Mouse (Mus musculus) heart, postnatal 0 days (tissue): Measurements from ENCODE around the gene Tmem184b. TPM values are rescaled to one million over a fixed set of nuclear protein-coding genes. Genes with fewer than 3 reads are reported as not detected.

Experiments used
- ATAC-seq: fragments of 200-750 bp; cut with Nextera tagmentation; 2 replicates; pipeline ENCODE4 v1.8.0; 2017; ENCODE audit warnings: low read depth, moderate number of reproducible peaks, moderate library complexity; ENCODE audit not compliant: insufficient read depth
- DNase-seq: peaks from one replicate; pipeline ENCODE4 v3.0.0-alpha.2; 2016; ENCODE audit warnings: low spot score
- H3K27ac ChIP-seq: fragments of 300-500 bp; sonication (generic); 2 replicates; pipeline ENCODE4 v1.5.1; 2014; ENCODE audit warnings: low read depth, mild to moderate bottlenecking
- H3K27me3 ChIP-seq: fragments of 300-500 bp; sonication (generic); 2 replicates; pipeline ENCODE4 v1.6.1; 2014; ENCODE audit warnings: low read length, mixed read lengths; ENCODE audit not compliant: control insufficient read depth, insufficient read depth
- H3K36me3 ChIP-seq: fragments of 300-500 bp; sonication (generic); replicated peaks from 2 replicates; pipeline ENCODE4 v1.6.1; 2014; ENCODE audit warnings: low read length, mixed read lengths; ENCODE audit not compliant: control insufficient read depth, insufficient read depth
- H3K4me1 ChIP-seq: fragments of 300-500 bp; sonication (generic); 2 replicates; pipeline ENCODE4 v1.6.1; 2014; ENCODE audit warnings: antibody characterized with exemption; ENCODE audit not compliant: control insufficient read depth, insufficient read depth
- H3K4me2 ChIP-seq: fragments of 300-500 bp; sonication (generic); 2 replicates; pipeline ENCODE4 v1.6.1; 2014; ENCODE audit warnings: low read depth, mild to moderate bottlenecking, low read length, moderate library complexity
- H3K4me3 ChIP-seq: fragments of 300-500 bp; sonication (generic); 2 replicates; pipeline ENCODE4 v1.5.1; 2014; ENCODE audit warnings: low read depth, low read length
- H3K9ac ChIP-seq: fragments of 300-500 bp; sonication (generic); replicated peaks from 2 replicates; pipeline ENCODE4 v1.6.1; 2014; ENCODE audit warnings: low read depth, low read length, mixed read lengths
- H3K9me3 ChIP-seq: fragments of 300-500 bp; sonication (generic); replicated peaks from 2 replicates; pipeline ENCODE4 v1.6.1; 2016; ENCODE audit warnings: low read length; ENCODE audit not compliant: control insufficient read depth
- CTCF ChIP-seq: IDR thresholded peaks from 2 replicates; pipeline ENCODE4 v1.5.1; 2016; ENCODE audit warnings: antibody characterized with exemption, control low read depth, low read depth
- EP300 ChIP-seq: IDR thresholded peaks from 2 replicates; pipeline ENCODE4 v1.6.1; 2016; ENCODE audit warnings: antibody characterized with exemption, low read depth
- WGBS: fragments of 180-500 bp; shearing (Covaris S2); extraction: QIAGEN DNeasy Blood & Tissue Kit; methylation state at CpG from one replicate; pipeline ENCODE4 v1.1.7; 2014; 5-methylcytosine and 5-hydroxymethylcytosine counted together
- polyA plus RNA-seq: library from polyadenylated mRNA; unstranded; fragments of >200 nt; fragmentation: Nextera tagmentation; extraction: Ambion mirVana; gene quantifications from 2 replicates; pipeline ENCODE4 v1.2.1, GENCODE M21; 2015
- total RNA-seq: library from RNA; depleted of rRNA; stranded (reverse); fragments of >200 nt; gene quantifications from 2 replicates; pipeline ENCODE4 v1.2.3, GENCODE M21; 2014; ENCODE audit warnings: low replicate concordance

The Tmem184b gene
- total and polyA plus RNA-seq, 2 experiments from 2014 or later = 31.8 to 70.6 TPM

DNA sequence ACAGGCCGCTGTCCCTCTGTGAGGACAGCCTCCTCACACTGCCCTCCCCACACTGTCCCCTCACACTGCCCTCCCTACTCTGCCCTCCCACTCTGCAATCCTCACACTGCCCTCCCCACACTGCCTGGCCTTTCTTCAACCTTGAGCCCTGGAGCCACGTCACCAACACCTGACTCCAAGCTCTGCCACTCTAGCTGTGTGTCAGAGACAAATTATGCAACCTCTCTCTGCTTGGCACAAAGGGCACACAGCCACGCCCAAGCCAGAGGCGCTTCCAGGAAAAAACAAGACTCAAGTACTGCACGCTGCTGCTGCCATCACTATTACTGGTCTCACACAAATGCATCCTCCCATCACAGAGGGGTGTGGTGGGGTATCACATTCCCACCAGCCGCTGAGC lies 12.9 kb downstream of the Tmem184b start:
- peak overlapping the region; percentile 80 for H3K27ac ChIP-seq
- H3K4me2 ChIP-seq = no peak overlapping the region
- no peak overlapping the region for H3K4me3 ChIP-seq
- no peak overlapping the region for H3K9ac ChIP-seq
- no peaks in the 10 kb centered on the region for H3K36me3 ChIP-seq
- H3K4me1 ChIP-seq = peaks cover 85% of the 10 kb centered on the region
- no peak for DNase-seq
- no peak for TF ChIP-seq EP300
- TF ChIP-seq CTCF = no peak
- H3K9me3 ChIP-seq = no peaks in the 10 kb centered on the region
- 64% methylated on average over 6 of the region's 6 CpGs for WGBS
- no peak; the same call in 1 of the 2 replicates for ATAC-seq
- no peaks in the 10 kb centered on the region for H3K27me3 ChIP-seq

DNA sequence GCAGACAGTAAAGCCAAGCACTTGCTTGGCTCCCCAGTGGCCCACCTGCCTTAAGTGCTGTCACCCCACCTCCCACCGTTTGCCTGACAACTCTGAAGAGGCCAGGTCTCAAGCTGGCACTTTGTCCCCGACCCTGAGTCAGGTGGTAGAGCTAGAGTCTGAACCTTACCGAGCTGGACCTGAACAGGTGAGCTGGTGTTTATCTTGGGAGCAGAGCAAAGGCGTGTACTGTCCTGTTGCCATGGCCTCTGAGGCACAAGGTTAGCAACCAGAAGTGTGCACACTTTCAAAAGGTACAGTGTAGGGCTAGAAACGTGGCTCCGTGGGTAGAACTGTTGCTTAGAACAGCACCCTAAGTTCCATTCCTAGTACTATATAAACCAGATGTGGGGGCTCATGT lies 15.2 kb downstream of the Tmem184b start:
- Histone ChIP-seq H3K27ac (peak overlapping the region; percentile 61; the same call in 1 of the 2 replicates), H3K4me2 (no peak overlapping the region), H3K9ac (no peak overlapping the region; the same call in 1 of the 2 replicates), H3K27me3 (no peaks in the 10 kb centered on the region), H3K4me3 (no peak overlapping the region), H3K4me1 (peaks cover 64% of the 10 kb centered on the region), H3K9me3 (no peaks in the 10 kb centered on the region), H3K36me3 (peaks cover 5% of the 10 kb centered on the region; the same call in 1 of the 2 replicates)
- TF ChIP-seq EP300 = no peak
- no peak for TF ChIP-seq CTCF
- DNase-seq (no peak), ATAC-seq (no peak)
- 65% methylated on average over 6 of the region's 6 CpGs for WGBS

DNA sequence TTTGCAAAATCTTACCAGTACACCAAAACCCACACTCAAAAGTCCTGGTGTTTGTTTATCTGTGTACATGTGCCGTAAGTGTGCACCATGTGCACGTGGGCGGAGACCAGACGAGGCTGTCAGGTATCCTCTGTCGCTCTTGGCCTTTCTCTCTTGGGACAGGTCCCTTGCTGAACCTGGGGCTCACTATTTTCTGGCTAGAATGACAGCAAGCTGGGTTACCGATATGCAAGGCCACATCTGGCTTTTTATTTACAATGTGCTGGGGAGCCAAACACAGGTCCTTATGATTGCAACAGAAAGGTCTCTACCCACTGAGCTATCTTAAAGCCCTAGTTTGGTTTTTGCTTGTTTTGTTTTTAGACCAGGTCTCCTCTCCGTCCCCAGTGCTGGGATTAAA lies 15.8 kb downstream of the Tmem184b start:
- no peak for ATAC-seq
- 76% methylated on average over 7 of the region's 7 CpGs for WGBS
- TF ChIP-seq CTCF (no peak), EP300 (no peak)
- no peak overlapping the region for H3K4me3 ChIP-seq
- H3K27me3 ChIP-seq = no peaks in the 10 kb centered on the region
- no peak for DNase-seq
- peaks cover 8% of the 10 kb centered on the region; the same call in 1 of the 2 replicates for H3K36me3 ChIP-seq
- H3K4me1 ChIP-seq = peaks cover 58% of the 10 kb centered on the region
- no peak overlapping the region for H3K4me2 ChIP-seq
- H3K9ac ChIP-seq = no peak overlapping the region; the same call in 1 of the 2 replicates
- H3K9me3 ChIP-seq = no peaks in the 10 kb centered on the region
- peak overlapping the region; percentile 61 for H3K27ac ChIP-seq

DNA sequence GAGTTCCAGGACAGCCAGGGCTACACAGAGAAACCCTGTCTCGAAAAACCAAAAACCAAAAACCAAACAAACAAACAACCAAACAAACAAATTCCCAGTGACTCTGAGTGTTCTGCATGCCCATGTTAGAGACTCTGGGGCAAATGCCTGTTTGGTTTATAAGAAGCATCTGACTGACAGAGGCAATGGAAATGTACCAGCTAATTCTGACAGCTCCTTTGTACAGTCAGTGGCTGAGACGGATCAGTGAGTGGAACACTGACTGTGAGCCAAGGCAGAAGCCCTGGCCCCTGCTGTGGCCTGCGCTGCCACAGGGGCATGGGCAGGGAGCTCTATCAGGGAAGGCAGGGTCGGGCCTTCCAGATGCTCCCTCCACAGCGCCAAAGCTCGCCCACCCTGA lies 16.3 kb downstream of the Tmem184b start:
- 43% methylated on average over 6 of the region's 6 CpGs for WGBS
- no peak; the same call in 1 of the 2 replicates for ATAC-seq

DNA sequence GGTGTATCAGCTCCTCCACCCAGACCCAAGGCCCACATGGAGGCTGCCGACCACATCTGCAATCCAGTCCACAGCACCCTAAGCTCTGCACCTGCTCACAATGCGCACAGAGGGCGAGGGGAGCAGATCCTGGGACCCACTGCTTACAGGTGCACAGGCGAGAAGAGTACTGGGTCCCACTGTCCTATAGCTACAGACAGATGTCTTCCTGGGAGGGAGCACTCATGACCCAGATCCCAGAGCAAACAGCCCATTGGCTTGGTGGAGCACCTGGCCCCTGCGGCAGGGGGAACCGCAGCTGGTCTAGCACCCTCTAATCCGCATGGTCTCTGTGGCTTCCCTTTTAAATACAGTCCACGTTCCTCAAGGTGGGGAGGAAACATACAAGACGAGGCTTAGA lies 21.7 kb downstream of the Tmem184b start:
- Histone ChIP-seq H3K9ac (0 out of 2 replicates have a peak overlapping the region, but pooled peaks have one; percentile 6), H3K27ac (peak overlapping the region; percentile 91), H3K27me3 (no peaks in the 10 kb centered on the region), H3K36me3 (peaks cover 19% of the 10 kb centered on the region), H3K4me2 (no peak overlapping the region), H3K4me3 (no peak overlapping the region), H3K4me1 (peaks cover 35% of the 10 kb centered on the region), H3K9me3 (no peaks in the 10 kb centered on the region)
- TF ChIP-seq EP300 (no peak), CTCF (no peak)
- ATAC-seq (no peak), DNase-seq (no peak)
- 70% methylated on average over 9 of the region's 9 CpGs for WGBS

More for the DNA sequence above, 16.3 kb downstream of the Tmem184b start:
- H3K36me3 ChIP-seq = peaks cover 8% of the 10 kb centered on the region; the same call in 1 of the 2 replicates
- no peak overlapping the region for H3K9ac ChIP-seq
- TF ChIP-seq CTCF (no peak), EP300 (no peak)
- peak overlapping the region; percentile 61 for H3K27ac ChIP-seq
- no peak overlapping the region for H3K4me3 ChIP-seq
- H3K27me3 ChIP-seq = no peaks in the 10 kb centered on the region
- H3K4me1 ChIP-seq = peaks cover 58% of the 10 kb centered on the region
- DNase-seq = no peak
- H3K4me2 ChIP-seq = no peak overlapping the region
- H3K9me3 ChIP-seq = no peaks in the 10 kb centered on the region
